Mouse (Mus musculus) thymus, adult 2 months (tissue): ENCODE measurements around the gene Crb1.

Experiments used
- CTCF ChIP-seq: fragments of 200-500 bp; IDR thresholded peaks from 2 replicates; pipeline ENCODE4 v1.5.1; 2012; ENCODE audit warnings: mild to moderate bottlenecking, control low read depth, low read length, moderate library complexity, borderline replicate concordance; ENCODE audit not compliant: control insufficient read depth, poor library complexity, insufficient read depth; ENCODE audit errors: extremely low read depth
- POLR2A ChIP-seq: fragments of 200-500 bp; IDR thresholded peaks from 2 replicates; pipeline ENCODE4 v1.6.1; 2012; ENCODE audit warnings: mild to moderate bottlenecking, low read length, control low read depth, moderate library complexity; ENCODE audit not compliant: control insufficient read depth, poor library complexity, insufficient read depth; ENCODE audit errors: extremely low read depth

DNA sequence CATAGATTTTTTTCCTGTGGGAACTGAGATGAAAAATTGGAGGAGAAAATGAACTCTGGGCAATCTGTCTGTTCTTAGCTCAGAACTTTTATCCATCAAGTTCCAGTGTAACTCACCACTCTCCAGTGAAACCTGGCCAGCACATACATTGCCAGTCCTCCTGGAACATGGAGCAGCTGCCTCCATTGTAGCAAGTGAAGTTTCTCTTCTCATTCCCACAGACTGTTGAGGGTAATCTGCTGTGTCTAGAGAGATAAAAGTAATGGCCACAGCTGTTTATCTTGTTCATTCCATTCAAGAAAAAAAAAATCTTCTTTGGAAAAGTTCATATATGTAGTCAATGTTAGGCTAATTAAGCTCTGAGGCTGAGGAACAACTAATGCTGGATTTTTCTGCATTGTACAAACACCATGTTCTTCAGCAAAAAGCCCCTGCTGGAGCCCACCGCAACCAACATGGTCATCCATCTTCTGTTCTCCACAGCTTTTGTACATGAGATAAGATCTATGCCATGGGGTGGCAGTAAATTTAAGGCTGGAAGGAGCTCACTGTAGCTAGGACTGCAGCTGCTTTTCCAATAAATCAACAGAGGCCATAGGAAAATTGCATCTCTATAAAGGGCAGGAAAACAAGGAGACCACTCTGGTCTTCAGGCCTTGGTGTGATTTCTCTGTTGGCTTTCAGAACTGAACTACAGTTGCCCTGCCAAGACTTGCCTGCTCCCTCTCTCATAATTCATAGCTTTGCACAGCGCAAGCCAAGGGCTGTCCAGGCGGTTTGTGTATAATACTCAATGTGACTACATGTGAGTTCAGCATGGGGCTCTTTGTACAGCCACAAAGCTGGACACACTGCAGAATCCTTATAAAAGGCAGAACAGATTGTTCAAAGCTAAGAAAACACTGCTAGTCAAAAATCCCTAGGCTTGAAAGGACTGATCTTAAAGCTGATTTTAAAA, 142.0 kb downstream of the Crb1 start:
- no peak for TF ChIP-seq CTCF
- no peak for TF ChIP-seq POLR2A
